Mouse (Mus musculus): ENCODE measurements around the gene Terb2. TPM values are rescaled to one million over a fixed set of nuclear protein-coding genes. Genes with fewer than 3 reads are reported as not detected.

Gene Terb2
- not detected for polyA plus RNA-seq (2017; shearing (Covaris generic))

GRCm38 (mm10) chr2:122186106-122186505 lies at the start of gene Terb2, which contains the start of gene Patl2:
TSS of gene Terb2 (plus strand) at chr2:122186272.
TSS of gene Patl2 (minus strand) at chr2:122186189.

DNA sequence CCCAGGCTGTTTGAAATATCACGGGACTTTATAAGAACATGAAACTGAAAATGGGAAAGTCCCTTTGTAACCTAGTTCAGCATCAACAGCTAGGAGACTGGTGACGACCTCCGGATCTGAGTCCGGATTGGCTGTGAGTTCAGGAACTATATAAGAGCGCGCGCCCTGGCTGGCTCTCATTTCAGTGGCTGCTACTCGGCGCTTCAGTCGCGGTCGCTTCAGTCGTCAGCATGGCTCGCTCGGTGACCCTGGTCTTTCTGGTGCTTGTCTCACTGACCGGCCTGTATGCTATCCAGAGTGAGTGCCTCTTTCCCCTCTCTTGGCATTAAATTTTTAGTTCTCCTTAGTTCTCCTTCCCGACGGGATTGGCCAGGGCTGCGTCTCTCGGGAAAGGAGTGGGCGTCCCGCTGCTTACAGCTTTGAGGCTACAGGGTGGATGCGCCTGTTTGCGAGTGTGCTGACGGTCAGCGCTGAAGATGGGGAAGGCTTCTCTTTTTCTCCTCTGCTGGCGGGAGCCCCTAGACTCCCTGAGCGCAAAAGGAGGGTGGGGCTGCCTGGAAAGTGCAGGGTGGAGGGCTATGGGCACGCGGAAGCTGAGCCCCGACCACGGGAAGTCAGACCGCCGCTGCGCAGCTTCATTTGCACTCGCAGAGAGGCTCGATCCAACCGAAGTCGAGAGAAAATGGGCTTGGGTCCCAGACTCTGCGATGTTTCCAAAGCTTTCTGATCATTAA lies 38.4 kb upstream of the Terb2 start, which contains the start of gene B2m:
TSS of gene B2m (plus strand) at position 179 of the 734 bp plus-strand sequence.

DNA sequence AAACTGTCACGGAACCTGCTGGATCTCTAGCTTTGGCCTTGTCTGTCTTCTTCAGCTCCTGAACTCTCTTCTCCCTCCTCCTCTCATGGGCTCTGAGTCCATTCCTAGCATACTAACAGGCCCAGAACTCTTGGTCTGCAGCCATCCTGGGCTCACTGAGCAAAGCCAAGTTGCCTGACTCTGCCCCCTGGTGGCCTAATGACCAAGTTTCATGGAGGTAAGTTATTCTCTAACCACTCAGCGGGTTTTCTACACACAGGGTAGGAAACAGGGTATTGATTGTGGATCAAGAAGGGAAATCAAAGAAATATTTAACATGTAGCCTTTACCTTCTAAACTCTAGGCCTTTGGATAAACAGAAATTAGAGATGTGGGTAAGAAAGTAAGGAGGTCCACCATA lies 25.4 kb upstream of the Terb2 start, which contains the start of gene Trim69:
TSS of gene Trim69 (plus strand) at position 21 of the 400 bp plus-strand sequence.

GRCm38 (mm10) chr2:122234611-122235288 lies 48.7 kb downstream of the Terb2 start, which contains the start of gene Sord:
TSS of gene Sord (plus strand) at chr2:122234749.

Other genes starting within 250 kb of the Terb2 start
- 47.5 TPM for gene Ctdspl2, start 230.3 kb upstream of the Terb2 start, polyA plus RNA-seq (2017; shearing (Covaris generic))
- not detected for gene Mageb3, start 230.2 kb upstream of the Terb2 start, polyA plus RNA-seq (2017; shearing (Covaris generic))
- gene Eif3j1, start 157.7 kb upstream of the Terb2 start, polyA plus RNA-seq (2017; shearing (Covaris generic)) = 19.2 TPM
- 14.4 TPM for gene Spg11, start 67.9 kb upstream of the Terb2 start, polyA plus RNA-seq (2017; shearing (Covaris generic))
- gene B2m, start 38.6 kb upstream of the Terb2 start, polyA plus RNA-seq (2017; shearing (Covaris generic)) = 8,303 TPM
- gene Trim69, start 25.6 kb upstream of the Terb2 start, polyA plus RNA-seq (2017; shearing (Covaris generic)) = 0.21 TPM
- not detected for gene Patl2, start 83 bp upstream of the Terb2 start, polyA plus RNA-seq (2017; shearing (Covaris generic))
- gene Sord, start 48.5 kb downstream of the Terb2 start, polyA plus RNA-seq (2017; shearing (Covaris generic)) = 3.3 TPM
- gene Duox2, start 112.2 kb downstream of the Terb2 start, polyA plus RNA-seq (2017; shearing (Covaris generic)) = not detected
- gene Duoxa2, start 112.6 kb downstream of the Terb2 start, polyA plus RNA-seq (2017; shearing (Covaris generic)) = 0.24 TPM
- not detected for gene Duoxa1, start 127.5 kb downstream of the Terb2 start, polyA plus RNA-seq (2017; shearing (Covaris generic))
- gene Duox1, start 129.4 kb downstream of the Terb2 start, polyA plus RNA-seq (2017; shearing (Covaris generic)) = not detected
- gene Shf, start 182.9 kb downstream of the Terb2 start, polyA plus RNA-seq (2017; shearing (Covaris generic)) = 2.3 TPM
- 105 TPM for gene Slc28a2, start 240.2 kb downstream of the Terb2 start, polyA plus RNA-seq (2017; shearing (Covaris generic))

All from effector memory CD4-positive, alpha-beta T cell, adult 5 months (primary cell).